Mouse (Mus musculus) CD4-positive, CD25-positive, alpha-beta regulatory T cell, adult 2 months (primary cell): Measurements from ENCODE around the gene Tcn2.
A peak's percentile ranks its signal among the peaks of the same experiment; 100 is the strongest.
"Not testable (repeated sequence)": the region's sequence is repeated elsewhere in the genome, so short reads cannot be mapped to it uniquely, and the experiment has no call there.

Experiments used
- DNase-seq: peaks from one replicate; pipeline ENCODE4 v3.0.0-alpha.2; 2012; ENCODE audit warnings: low read depth, low spot score

Gene Tcn2

DNA sequence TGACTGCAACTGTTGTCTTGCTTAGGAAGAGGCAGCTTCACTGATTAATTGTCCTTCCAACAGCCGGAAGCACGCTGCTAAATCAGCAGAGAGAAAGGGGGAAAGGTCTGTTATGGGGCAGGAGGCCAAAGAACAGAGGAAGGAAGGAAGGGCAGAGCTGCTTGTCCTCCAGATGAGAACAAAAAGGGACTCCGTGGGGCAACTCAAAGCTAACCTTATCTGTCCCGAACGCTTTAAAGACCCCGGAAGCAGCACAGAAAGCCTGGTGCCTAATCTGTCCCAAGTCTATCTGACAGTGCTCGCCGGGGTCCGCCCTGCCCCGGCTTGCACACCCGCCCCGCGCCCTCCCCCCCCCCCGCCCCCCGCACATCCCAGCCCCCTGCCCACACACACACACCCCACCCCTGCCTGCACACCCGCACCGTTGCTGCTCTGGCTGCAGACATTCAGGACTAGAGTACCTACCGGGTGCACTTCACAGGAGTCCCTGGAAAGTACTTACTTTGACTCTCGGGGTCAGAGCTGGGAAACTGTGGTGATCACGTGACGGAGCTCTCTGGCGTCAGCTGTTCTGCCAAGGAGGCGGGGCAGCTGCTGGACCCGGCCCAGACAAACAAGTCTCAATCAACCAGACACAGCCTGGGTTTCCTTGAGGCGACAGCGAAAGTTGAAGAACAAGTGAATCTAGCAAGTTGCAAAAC, at the start of gene Tcn2:
TSS of gene Tcn2 (minus strand) at position 649 of the 701 bp plus-strand sequence.
- peak; percentile 86 for DNase-seq

DNA sequence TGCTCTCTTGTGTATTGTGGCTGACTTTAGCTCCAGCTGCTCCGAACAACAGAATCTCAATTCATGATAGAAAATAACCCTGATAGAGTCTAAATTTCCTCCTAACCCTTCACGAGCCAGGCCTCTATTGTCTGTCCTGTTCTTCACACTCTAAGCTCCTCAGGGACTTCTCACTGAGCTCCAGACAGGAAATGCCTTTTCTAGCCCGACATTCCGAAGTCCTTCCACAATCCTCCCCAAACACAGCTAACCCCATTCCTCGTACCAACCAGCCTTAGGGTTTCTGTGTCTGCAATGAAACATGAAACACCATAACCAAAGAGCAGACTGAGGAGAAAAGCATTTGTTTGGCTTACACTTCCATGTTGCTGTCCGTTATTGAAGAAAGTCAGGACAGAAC, 49.6 kb upstream of the Tcn2 start:
- no peak for DNase-seq

DNA sequence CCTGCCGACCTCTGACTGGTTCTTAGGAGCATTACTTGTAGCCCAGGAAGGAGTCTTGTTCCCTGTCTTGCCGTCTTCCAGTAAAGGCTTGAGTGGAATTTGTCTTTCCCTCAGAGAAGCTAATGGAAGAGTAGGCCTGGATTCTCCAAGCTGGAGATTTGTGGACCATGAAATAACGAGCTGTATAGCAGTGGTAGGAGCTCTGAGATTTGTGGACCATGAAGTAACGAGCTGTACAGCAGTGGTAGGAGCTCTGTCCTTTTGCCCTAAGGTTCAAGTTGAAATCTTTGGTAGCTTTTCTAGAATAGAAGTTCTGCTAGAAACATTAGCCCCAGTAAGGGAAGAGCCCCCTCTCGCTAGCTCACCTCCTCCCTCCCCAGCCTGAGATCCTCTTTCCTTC, 46.5 kb upstream of the Tcn2 start:
- no peak for DNase-seq

DNA sequence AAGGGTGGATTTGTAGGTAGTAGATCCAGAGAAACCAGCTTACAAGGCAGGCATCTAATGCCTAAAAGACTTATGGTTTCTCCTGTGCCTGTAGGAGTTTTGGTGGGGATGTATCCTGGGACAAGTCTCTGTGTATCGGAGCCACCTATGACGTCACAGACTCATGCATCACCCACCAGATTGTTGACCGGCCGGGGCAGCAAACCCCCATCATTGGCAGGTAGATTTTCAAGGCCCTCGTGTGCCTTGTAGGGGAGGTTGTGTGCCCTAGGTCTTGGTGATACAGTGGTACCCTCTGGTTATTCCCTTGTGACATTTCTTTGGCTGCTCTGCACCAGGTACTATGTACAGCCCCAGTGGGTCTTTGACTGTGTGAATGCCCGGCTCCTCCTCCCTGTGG, 44.7 kb upstream of the Tcn2 start, which contains the start of gene 4930556J24Rik:
TSS of gene 4930556J24Rik (minus strand) at position 101 of the 400 bp plus-strand sequence.
- DNase-seq = no peak

DNA sequence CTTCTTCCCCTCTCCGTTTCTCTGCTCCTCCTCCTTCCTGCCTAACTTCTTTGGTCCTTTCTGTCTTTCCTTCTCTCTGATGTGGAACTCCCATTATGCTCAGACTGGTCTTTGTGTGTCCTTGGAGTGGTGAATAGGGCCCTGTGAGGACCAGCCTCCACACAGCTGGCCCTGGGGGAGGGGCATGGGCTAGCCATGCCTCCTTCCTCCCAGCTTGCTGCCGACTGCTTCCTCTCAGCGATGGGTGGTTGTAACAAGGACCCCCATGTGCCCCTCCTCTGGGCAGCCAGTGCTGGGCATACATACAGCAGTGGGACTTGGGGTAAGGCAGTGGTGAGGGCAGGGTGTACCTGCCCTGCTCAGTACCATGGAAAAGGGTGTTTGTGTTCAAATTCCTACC, 42.4 kb upstream of the Tcn2 start:
- no peak for DNase-seq

DNA sequence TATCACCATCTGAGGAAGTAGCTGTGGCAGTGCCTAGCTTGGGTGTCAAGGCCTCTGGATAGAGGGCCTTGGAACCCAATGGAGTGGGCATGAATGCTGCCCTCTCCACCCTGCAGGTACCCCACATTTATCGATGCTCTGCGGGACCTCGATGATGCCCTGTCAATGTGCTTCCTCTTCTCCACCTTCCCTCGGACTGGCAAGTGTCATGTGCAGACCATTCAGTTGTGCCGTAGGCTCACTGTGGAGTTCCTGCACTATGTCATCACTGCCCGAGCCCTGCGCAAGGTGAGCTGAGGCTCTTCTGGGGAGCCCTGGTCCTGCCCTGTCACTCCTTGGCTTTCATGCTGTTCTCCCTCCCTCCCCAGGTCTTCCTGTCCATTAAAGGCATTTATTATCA, 41.1 kb upstream of the Tcn2 start:
- DNase-seq = no peak

DNA sequence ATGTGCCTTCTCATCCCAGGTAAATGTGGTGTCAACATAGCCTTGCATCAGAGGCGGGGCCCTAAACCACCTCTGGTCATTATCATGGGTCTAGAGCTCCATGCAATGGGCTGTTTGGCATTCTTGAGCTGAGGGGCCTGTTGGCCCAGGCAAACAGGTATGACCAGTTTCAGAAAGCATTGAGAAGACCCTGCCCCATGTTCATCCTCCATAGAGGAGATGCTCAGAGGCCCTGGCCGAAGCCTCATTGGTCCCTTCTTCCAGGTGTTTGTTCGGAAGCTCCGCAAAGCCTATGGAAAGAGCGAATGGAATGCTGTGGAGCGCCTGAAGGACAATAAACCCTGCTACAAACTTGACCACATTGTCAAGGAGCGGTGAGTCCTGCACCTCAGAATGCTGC, 38.4 kb upstream of the Tcn2 start:
- DNase-seq = no peak

DNA sequence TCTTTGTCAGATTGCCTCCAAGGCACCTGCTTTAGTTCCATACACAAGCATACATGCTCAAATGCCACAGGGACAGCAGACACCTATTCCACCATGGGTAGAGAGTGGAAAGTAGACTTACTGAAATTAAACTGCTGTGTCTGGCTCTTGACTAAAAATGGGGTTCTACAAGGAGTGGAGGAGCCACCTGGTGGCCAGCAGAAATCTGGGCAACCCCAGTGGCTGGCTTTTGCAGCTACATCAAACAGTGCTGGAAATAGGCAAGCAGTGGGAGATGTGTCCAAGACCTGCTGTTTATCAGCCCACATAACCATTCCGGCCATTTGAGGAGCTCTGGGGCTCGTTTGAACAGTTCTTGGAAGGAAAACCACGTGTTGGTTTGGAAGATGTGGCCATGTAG, 37.9 kb upstream of the Tcn2 start:
- DNase-seq = no peak

DNA sequence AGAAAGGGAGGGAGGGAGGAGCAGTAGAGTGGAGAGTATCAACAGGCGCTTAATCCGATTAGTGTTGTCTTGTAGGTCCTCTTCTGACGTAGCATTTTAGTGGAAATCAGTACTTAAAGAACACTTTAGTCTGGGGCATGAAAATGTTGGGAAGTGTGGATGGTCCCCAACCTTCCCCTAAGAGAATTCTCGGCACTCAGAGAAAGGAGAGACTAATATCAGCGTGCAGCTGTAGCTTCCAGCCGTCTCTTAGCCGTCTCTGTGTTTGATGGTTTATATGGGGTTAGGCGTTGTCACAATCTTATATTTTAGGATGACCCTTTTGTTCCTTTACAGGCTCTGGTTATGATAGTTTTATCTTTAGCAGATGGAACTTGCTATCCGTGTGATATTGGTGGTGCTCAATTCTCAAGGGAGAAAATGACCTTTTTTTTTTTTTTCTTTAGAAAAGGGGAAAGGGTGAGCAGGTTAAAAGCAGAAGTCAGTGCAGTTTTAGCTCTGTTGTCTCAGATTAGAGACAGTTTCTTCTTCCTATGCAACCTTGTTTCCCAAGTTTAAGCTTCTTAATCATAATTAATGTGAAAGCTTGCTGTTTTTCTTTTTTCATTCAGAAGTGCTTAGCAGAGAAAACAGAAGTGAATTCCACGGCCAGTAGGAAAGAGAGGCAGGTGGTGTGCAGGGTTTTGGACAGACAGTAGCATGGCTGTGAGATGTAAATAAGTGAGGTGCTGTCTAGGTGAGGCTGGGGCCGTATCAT, 32.6 kb upstream of the Tcn2 start:
- no peak for DNase-seq

DNA sequence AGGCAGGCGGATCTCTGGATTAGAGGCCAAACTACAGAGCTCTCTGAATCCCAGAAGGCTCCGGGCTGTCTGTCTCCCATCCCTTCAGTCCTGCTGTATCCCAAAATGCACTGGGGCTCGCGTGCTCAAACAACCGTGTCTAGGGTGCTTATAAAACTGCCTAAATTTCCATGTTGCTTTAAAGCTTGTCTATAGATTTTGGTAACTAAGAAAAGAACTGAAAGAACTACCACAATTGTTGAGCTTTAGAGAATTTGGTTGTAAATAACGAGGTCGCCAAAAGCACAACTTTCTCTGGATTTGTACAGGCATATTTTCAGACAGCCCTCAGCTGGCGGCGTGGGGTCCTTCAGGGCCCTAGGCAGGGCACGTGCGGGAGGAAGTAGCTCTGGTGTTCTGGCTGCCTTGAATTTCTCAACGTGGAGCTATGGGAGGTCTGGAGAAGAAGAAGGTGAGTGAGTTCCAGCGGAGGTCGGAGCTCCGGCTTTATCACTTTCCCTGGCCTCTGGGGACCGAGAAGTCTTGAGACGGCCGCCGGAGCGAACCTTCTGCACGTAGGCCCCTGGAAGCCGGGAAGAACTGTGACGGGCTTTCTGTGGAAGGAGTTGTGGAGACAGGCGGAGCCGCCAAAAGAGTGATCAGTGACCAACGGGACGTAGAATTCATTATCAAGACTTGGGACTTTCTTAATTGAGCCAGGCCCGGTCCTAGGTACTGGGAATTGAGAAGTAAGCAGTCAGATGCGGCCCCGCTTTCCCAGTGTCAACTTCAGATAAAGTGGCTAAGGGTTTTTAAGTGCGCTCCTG, 31.9 kb upstream of the Tcn2 start, which contains the start of gene Pes1:
TSS of gene Pes1 (plus strand) at position 366 of the 806 bp plus-strand sequence.
- peak; percentile 90 for DNase-seq

DNA sequence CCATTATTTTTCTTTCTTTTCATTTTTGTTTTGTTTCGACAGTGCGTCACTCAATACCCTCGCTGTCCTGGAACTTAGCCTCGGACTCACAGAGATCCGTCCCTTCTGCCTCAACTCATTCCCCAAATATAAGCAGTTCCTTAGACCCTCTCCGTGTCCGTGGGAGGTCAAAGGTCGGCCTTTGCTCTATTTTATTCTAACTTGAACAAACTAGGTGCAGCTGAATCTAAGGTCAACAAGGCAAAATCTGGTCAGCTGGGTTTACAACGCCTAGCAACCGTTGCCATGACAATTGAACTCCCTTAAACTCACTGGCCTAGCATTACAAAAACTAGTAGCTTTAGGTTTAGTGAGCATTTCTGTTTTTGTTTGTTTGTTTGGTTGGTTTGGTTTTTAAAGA, 31.2 kb upstream of the Tcn2 start:
- no peak for DNase-seq

DNA sequence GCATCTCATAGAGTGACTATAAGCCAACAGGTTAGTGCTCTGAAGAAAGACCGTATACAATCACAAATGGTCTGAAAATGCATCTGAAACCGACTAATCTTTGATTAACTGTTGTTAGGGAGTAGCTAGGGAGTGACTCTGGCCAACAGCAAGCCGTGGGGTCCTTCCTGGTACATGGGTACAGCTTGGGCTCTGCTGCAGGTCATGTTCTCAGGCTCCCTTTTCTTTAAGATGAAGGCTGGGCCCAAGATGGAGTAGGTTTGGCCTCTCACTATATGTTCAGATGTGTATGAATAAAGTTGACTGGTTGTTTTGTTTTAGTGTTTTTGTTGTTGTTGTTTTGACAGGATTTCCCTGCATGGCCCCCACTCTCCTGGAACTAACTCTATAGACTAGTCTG, 29.8 kb upstream of the Tcn2 start:
- DNase-seq = no peak

DNA sequence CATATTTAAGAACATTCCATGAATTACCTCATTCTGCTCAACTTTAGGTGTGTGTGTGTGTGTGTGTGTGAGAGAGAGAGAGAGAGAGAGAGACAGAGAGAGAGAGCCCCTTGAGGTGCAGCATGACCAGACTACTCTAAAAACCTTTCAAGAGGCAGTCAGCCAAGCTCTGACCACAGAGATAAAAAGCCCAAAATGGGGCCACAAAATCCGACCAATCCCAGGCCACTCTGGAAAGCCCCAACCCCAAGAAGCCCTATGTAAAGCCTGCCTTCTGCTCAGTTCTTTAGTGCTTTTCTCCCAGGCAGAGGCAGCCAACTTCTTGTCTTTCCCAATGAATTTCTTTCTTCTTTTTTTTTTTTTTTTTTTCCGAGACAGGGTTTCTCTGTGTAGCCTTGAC, 28.9 kb upstream of the Tcn2 start:
- no peak for DNase-seq

DNA sequence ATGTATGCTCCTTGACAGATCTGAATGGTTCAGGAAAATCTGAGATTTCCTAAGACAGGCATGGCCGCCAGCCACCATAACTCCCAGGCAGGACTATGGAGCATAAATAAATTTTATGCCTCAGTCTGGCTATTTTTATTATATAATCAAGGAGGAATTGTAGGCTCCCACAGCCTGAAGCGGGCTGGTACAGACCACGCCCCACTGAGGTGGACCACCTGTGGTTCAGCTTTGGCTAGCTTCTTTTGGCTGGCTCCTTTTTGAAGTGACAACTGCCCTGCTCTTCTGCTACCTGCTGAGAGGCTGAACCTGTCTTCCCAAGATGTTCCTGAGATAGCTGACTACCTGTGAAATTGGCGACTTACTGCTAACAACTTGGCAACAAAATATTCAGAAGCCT, 23.4 kb upstream of the Tcn2 start:
- not testable (repeated sequence) for DNase-seq

DNA sequence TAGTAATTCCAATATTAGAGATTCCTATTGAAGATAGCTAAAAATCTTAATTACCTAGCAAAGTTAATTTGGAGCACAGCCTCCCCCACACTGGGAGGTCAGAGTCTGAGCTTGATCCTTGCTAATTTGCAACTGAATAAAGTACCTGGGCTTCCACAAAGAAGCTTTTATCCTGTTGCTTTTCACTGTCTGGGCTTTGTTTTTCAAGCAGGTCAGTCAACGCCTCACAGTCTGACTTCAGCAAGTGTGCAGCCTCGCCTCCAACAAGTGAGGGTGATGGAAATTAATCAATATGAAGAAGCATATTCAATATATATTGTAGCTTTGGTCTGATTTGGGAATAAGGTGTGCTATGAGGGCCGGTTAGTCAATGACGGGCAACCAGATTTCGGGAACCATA, 22.9 kb upstream of the Tcn2 start:
- DNase-seq = not testable (repeated sequence)

DNA sequence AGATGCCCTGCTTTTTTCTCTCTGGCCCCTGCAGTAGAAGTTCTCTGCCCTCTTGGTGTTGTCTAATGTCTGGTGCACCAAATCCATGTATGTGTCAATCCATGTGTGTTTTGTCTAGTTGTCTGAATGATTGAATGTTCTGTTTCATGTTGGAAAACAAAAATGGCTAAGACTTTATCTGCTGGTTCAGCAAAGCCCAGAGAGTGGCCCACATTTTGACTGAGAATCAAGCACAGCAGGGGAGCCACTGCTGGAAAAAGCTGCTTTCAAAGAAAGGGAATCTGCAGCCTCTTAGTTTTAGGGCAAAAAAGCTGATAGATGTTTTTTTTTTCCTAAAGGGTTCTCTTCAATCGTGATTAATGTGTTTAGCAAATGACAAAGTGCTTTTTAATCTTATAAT, 14.4 kb upstream of the Tcn2 start:
- no peak for DNase-seq

DNA sequence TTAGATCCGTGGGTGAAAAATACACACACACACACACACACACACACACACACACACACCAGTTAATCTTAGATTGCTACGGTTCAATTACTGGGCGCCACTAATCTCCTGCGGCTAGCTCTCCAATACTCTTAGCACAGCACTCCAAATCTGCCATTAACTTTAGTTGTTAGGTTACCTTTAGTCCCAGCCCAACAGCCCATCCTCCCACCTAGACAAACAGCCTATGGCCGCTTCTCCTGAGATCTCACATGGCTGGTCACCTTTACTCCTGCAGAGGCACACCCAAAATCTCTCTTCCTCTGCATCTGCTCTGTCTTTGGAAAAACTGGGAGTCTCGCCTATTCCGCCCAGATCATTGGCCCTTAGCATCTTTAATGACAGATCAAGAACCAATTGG, 9.4 kb upstream of the Tcn2 start:
- no peak for DNase-seq

DNA sequence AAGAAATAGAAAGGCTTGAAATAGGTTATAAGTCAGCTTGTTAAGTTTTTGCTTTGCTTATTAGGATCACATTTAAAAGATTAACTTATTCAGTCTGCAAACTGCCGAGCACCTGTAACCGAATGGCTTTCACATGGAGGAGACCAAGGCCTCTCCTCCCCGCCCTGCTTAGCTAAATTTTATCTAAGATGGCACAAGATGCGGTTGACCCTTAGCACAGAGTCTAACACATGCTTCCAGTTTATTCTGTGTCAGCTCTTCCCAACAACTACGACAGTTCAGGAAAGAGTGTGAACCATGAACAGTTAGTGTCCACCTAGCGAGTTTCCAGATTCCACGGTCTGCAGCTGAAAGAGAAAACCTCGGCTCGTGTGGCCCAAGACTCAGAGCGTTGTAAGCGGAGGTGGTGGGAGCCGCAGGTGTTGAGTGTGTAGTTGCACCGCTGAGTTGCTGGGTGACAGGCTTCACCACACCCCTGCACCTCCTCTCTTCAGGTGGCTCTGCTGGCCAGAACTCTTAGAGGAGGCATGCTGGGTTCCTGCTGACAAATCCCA, 5.4 kb upstream of the Tcn2 start:
- no peak for DNase-seq

DNA sequence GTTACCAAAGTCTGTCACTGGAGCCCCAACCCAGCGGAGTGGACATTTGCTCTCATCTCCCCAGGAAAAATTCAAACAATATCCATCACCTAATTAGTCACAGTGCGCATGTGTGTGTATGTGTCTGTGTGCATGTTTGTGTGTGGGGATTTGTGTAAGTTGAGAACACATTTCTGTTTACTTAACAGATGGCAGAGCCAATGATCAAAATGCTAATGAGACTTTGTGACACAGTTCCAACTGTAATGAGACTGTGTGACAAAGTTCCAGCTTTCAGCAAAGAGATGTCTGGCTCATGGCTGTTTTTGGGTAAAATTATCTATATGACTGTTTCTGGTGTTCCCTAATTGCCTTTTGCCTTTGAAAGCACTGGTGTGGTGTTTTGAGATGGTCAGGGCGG, 4.4 kb upstream of the Tcn2 start:
- no peak for DNase-seq

DNA sequence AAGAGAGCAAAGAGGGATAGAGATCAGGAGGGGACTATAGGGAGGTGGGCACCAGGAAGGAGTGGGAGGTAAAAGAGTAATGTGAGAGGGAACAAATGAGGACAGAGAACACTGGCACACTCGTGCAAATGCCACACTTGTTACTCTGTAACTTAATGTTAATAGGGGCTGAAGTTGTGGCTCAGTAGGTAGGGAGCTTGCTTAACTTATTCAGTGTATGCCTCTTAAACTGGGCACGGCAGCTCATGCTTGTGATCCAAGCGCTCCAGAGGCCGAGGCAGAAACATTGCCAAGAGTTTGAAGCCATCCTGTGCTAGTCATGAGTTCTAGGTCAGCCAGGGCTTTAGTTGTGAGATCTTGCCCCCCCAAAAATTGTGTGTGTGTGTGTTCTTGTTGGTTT, 3.2 kb upstream of the Tcn2 start:
- DNase-seq = no peak

DNA sequence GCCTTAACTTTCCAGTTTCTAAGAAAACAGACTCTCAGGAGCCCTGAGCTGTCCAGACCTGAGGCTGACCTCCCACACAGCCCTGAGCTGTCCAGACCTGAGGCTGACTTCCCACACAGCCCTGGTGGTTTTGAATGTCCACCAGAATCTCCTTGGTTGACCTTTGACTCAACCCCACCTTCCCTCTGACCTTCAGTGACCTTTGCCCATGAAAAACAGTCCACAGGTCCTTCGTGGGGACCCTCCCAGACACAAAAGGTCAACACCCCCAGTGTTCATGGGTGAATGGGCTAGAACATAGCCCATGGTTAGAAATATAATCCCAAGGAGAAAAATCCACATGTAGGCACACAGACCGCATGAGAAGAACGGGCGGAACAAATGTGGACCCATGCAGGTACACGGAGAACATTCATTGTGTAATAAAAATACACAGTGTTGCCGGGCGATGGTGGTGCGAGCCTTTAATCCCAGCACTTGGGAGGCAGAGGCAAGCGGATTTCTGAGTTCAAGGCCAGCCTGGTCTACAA, 1.9 kb upstream of the Tcn2 start:
- DNase-seq = no peak

DNA sequence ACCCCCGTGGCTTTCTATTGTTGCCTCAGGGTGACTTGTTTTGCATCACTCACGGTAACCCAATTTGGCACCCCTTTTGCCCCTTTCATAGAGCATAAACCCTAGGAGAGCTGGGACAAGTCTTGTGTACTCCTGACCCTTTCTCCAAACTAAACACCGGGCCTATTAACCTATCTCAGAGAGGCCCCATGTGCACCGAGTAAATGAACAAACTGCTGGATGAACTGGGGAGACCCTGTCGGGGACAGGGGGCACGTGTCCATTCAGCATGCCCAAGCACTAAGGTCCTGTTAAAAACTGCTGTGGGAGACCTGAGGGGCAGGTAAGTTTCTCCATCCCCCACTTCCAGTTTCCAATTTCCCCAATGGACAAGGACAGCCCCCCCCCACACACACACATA, 1.0 kb downstream of the Tcn2 start:
- DNase-seq = no peak
